Mouse (Mus musculus): ENCODE measurements around the gene Gp1bb. TPM values are rescaled to one million over a fixed set of nuclear protein-coding genes. Genes with fewer than 3 reads are reported as not detected.
A peak's percentile ranks its signal among the peaks of the same experiment; 100 is the strongest.

The Gp1bb gene
- total RNA-seq, 2 experiments from 2014 or later: 1.0 to 1.4 TPM

- Histone ChIP-seq H3K4me3 (no peak overlapping the region), H3K27ac (no peak overlapping the region)
- no peak for DNase-seq (ENCODE audit: low spot score in 2 of 2)
- TF ChIP-seq CTCF (conservative IDR thresholded peaks at IDR 0.05): no peak
Measured at GRCm38 (mm10) chr16:18613301-18613700, 8.9 kb downstream of the Gp1bb start.

- H3K4me3 ChIP-seq: no peak overlapping the region
- DNase-seq (ENCODE audit: low spot score in 2 of 2): no peak
- no peak for TF ChIP-seq CTCF (conservative IDR thresholded peaks at IDR 0.05)
- H3K27ac ChIP-seq: no peak overlapping the region
Measured at GRCm38 (mm10) chr16:18611752-18612151, 10.5 kb downstream of the Gp1bb start.

- Histone ChIP-seq H3K4me3 (no peak overlapping the region), H3K27ac (no peak overlapping the region)
- no peak for DNase-seq (ENCODE audit: low spot score in 2 of 2)
- no peak for TF ChIP-seq CTCF (conservative IDR thresholded peaks at IDR 0.05)
Measured at GRCm38 (mm10) chr16:18609099-18609498, 13.1 kb downstream of the Gp1bb start.

GRCm38 (mm10) chr16:18608226-18608625 is 14.0 kb downstream of the Gp1bb start:
- no peak overlapping the region for H3K27ac ChIP-seq
- DNase-seq (ENCODE audit: low spot score in 2 of 2): no peak
- no peak for TF ChIP-seq CTCF (conservative IDR thresholded peaks at IDR 0.05)
- H3K4me3 ChIP-seq: no peak overlapping the region

- no peak for TF ChIP-seq CTCF (conservative IDR thresholded peaks at IDR 0.05)
- no peak for DNase-seq (ENCODE audit: low spot score in 2 of 2)
- H3K4me3 ChIP-seq: no peak overlapping the region
- no peak overlapping the region for H3K27ac ChIP-seq
Measured at GRCm38 (mm10) chr16:18605705-18606104, 16.5 kb downstream of the Gp1bb start.

- no peak for TF ChIP-seq CTCF (conservative IDR thresholded peaks at IDR 0.05)
- Histone ChIP-seq H3K27ac (no peak overlapping the region), H3K4me3 (no peak overlapping the region)
- no peak for DNase-seq (ENCODE audit: low spot score in 2 of 2)
Measured at GRCm38 (mm10) chr16:18604267-18604701, 17.9 kb downstream of the Gp1bb start.

GRCm38 (mm10) chr16:18601447-18601846 is 20.8 kb downstream of the Gp1bb start:
- DNase-seq (ENCODE audit: low spot score in 2 of 2): no peak
- no peak overlapping the region for H3K4me3 ChIP-seq
- H3K27ac ChIP-seq: no peak overlapping the region
- TF ChIP-seq CTCF (conservative IDR thresholded peaks at IDR 0.05): no peak

GRCm38 (mm10) chr16:18598006-18598405 is 24.2 kb downstream of the Gp1bb start:
- DNase-seq (ENCODE audit: low spot score in 2 of 2): no peak
- Histone ChIP-seq H3K27ac (no peak overlapping the region), H3K4me3 (no peak overlapping the region)
- TF ChIP-seq CTCF (conservative IDR thresholded peaks at IDR 0.05): no peak

GRCm38 (mm10) chr16:18596255-18596654 is 25.9 kb downstream of the Gp1bb start:
- DNase-seq (ENCODE audit: low spot score in 2 of 2): no peak
- H3K4me3 ChIP-seq: no peak overlapping the region
- no peak for TF ChIP-seq CTCF (conservative IDR thresholded peaks at IDR 0.05)
- H3K27ac ChIP-seq: no peak overlapping the region

GRCm38 (mm10) chr16:18593930-18594329 is 28.3 kb downstream of the Gp1bb start:
- DNase-seq (ENCODE audit: low spot score in 2 of 2): no peak
- TF ChIP-seq CTCF (conservative IDR thresholded peaks at IDR 0.05): no peak
- Histone ChIP-seq H3K4me3 (no peak overlapping the region), H3K27ac (no peak overlapping the region)

GRCm38 (mm10) chr16:18591047-18592018 is 30.9 kb downstream of the Gp1bb start:
- peak; percentile 61 for TF ChIP-seq CTCF (conservative IDR thresholded peaks at IDR 0.05)
- peak overlapping the region; percentile 22; the same call in 1 of the 2 replicates for H3K4me3 ChIP-seq
- DNase-seq (ENCODE audit: low spot score in 2 of 2): no peak
- H3K27ac ChIP-seq: no peak overlapping the region

GRCm38 (mm10) chr16:18589804-18590790 is 32.1 kb downstream of the Gp1bb start, which contains the start of gene Tbx1:
Tbx1 (minus strand) TSS chr16:18590671.
- TF ChIP-seq CTCF (conservative IDR thresholded peaks at IDR 0.05): peak; percentile 63
- Histone ChIP-seq H3K27ac (no peak within 1 kb of the TSS), H3K4me3 (peak within 1 kb of the TSS; percentile 32; the same call in 1 of the 2 replicates)
- no peak for DNase-seq (ENCODE audit: low spot score in 2 of 2)

All from layer of hippocampus, adult 2 months (tissue).